Mouse (Mus musculus) MEL-GATA-1-ER (cell line): ENCODE data around the gene Tm7sf2.
A peak's percentile ranks its signal among the peaks of the same experiment; 100 is the strongest.

ENCODE experiments used
- DNase-seq: peaks from one replicate; pipeline ENCODE4 v3.0.0-alpha.2; 2012; ENCODE audit warnings: low read depth; ENCODE audit errors: extremely low read depth

Tm7sf2 gene

GRCm38 (mm10) chr19:6067724-6068415, at the start of gene Tm7sf2:
Gene Tm7sf2 (minus strand): TSS chr19:6068373.
- peak; percentile 82 for DNase-seq

GRCm38 (mm10) chr19:6117346-6117985, 49.3 kb upstream of the Tm7sf2 start:
- peak; percentile 35 for DNase-seq

GRCm38 (mm10) chr19:6116113-6116850, 48.1 kb upstream of the Tm7sf2 start:
- no peak for DNase-seq

GRCm38 (mm10) chr19:6113116-6113515, 44.9 kb upstream of the Tm7sf2 start:
- no peak for DNase-seq

- no peak for DNase-seq
These were observed 37.4 kb upstream of the Tm7sf2 start, which contains the start of gene Naaladl1 for GRCm38 (mm10) chr19:6105586-6105985. Gene Naaladl1 (plus strand): TSS chr19:6105782.

GRCm38 (mm10) chr19:6104476-6104875, 36.3 kb upstream of the Tm7sf2 start:
- DNase-seq: peak; percentile 72

- DNase-seq: no peak
These were observed 34.1 kb upstream of the Tm7sf2 start for GRCm38 (mm10) chr19:6102169-6102853.

GRCm38 (mm10) chr19:6101186-6101585, 33.0 kb upstream of the Tm7sf2 start:
- DNase-seq: no peak

- DNase-seq: no peak
These were observed 29.7 kb upstream of the Tm7sf2 start for GRCm38 (mm10) chr19:6097847-6098246.

- no peak for DNase-seq
These were observed 25.9 kb upstream of the Tm7sf2 start, which contains the start of gene AC131692.1 for GRCm38 (mm10) chr19:6094119-6094518. Gene AC131692.1 (plus strand): TSS chr19:6094419.

- no peak for DNase-seq
These were observed 20.7 kb upstream of the Tm7sf2 start for GRCm38 (mm10) chr19:6088841-6089240.

- DNase-seq: peak; percentile 82
These were observed 17.3 kb upstream of the Tm7sf2 start for GRCm38 (mm10) chr19:6085417-6085879.

- peak; percentile 98 for DNase-seq
These were observed 16.5 kb upstream of the Tm7sf2 start, which contains the start of the genes Zfpl1 and Cdca5 for GRCm38 (mm10) chr19:6084478-6085248. Gene Zfpl1 (minus strand): TSS chr19:6084956. Gene Cdca5 (plus strand): TSS chr19:6084983.

GRCm38 (mm10) chr19:6082156-6082555, 14.0 kb upstream of the Tm7sf2 start, which contains the start of gene Gm28374:
Gene Gm28374 (minus strand): TSS chr19:6082256.
- no peak for DNase-seq

- DNase-seq: no peak
These were observed 11.9 kb upstream of the Tm7sf2 start, which contains the start of gene Tmem262 for GRCm38 (mm10) chr19:6079983-6080480. Gene Tmem262 (plus strand): TSS chr19:6080033.

- peak; percentile 93 for DNase-seq
These were observed 8.6 kb upstream of the Tm7sf2 start, which contains the start of gene Vps51 for GRCm38 (mm10) chr19:6076564-6077393. Gene Vps51 (minus strand): TSS chr19:6077231.

GRCm38 (mm10) chr19:6073889-6074288, 5.7 kb upstream of the Tm7sf2 start:
- DNase-seq: no peak

- no peak for DNase-seq
These were observed 3.1 kb upstream of the Tm7sf2 start for GRCm38 (mm10) chr19:6071261-6071660.
